Mouse (Mus musculus) mature B cell (primary cell): ENCODE measurements around the gene Galnt4.

Experiments
- in situ Hi-C: fragments of 300-500 bp; cut with MboI; formaldehyde crosslinking; loops from 2 replicates; pipeline ENCODE4 v1.14.3; 2019

Galnt4 gene

GRCm38 (mm10) chr10:99107964-99108363 is at the start of gene Galnt4:
Galnt4 (plus strand) TSS chr10:99108159.
- in situ Hi-C loops: no loop called here

GRCm38 (mm10) chr10:99060588-99060987 is 47.4 kb upstream of the Galnt4 start:
- in situ Hi-C loops: no loop called here

GRCm38 (mm10) chr10:99061418-99061817 is 46.5 kb upstream of the Galnt4 start:
- in situ Hi-C loops: no loop called here

- in situ Hi-C loops: no loop called here
Observed at GRCm38 (mm10) chr10:99062546-99062945, 45.4 kb upstream of the Galnt4 start.

GRCm38 (mm10) chr10:99076113-99076895 is 31.7 kb upstream of the Galnt4 start:
- in situ Hi-C loops: loop anchor here (25.0 kb wide), 1 partner anchor 1364 kb away; no protein-coding TSS in a partner anchor

- in situ Hi-C loops: loop anchor here (25.0 kb wide), 1 partner anchor 1366 kb away; no protein-coding TSS in a partner anchor
Observed at GRCm38 (mm10) chr10:99078621-99079020, 29.3 kb upstream of the Galnt4 start.

- in situ Hi-C loops: loop anchor here (10.0 to 25.0 kb wide), 2 partner anchors 587 to 1369 kb away; no protein-coding TSS in a partner anchor
Observed at GRCm38 (mm10) chr10:99081569-99081990, 26.4 kb upstream of the Galnt4 start.

- in situ Hi-C loops: loop anchor here (10.0 to 25.0 kb wide), 2 partner anchors 589 to 1371 kb away; no protein-coding TSS in a partner anchor
Observed at GRCm38 (mm10) chr10:99083431-99084003, 24.4 kb upstream of the Galnt4 start.

GRCm38 (mm10) chr10:99084397-99085239 is 23.3 kb upstream of the Galnt4 start:
- in situ Hi-C loops: loop anchor here (10.0 to 25.0 kb wide), 2 partner anchors 590 to 1372 kb away; no protein-coding TSS in a partner anchor

GRCm38 (mm10) chr10:99085240-99085587 is 22.7 kb upstream of the Galnt4 start:
- in situ Hi-C loops: loop anchor here (10.0 to 25.0 kb wide), 2 partner anchors 590 to 1373 kb away; no protein-coding TSS in a partner anchor

- in situ Hi-C loops: loop anchor here (10.0 to 25.0 kb wide), 2 partner anchors 591 to 1374 kb away; no protein-coding TSS in a partner anchor
Observed at GRCm38 (mm10) chr10:99086029-99086428, 21.9 kb upstream of the Galnt4 start.

- in situ Hi-C loops: loop anchor here (10.0 to 25.0 kb wide), 2 partner anchors 595 to 1378 kb away; no protein-coding TSS in a partner anchor
Observed at GRCm38 (mm10) chr10:99089906-99090305, 18.1 kb upstream of the Galnt4 start.

- in situ Hi-C loops: loop anchor here (25.0 kb wide), 1 partner anchor 1381 kb away; no protein-coding TSS in a partner anchor
Observed at GRCm38 (mm10) chr10:99093364-99093763, 14.6 kb upstream of the Galnt4 start.

GRCm38 (mm10) chr10:99095114-99095513 is 12.8 kb upstream of the Galnt4 start:
- in situ Hi-C loops: loop anchor here (25.0 kb wide), 1 partner anchor 1383 kb away; no protein-coding TSS in a partner anchor

GRCm38 (mm10) chr10:99097374-99097773 is 10.6 kb upstream of the Galnt4 start:
- in situ Hi-C loops: loop anchor here (25.0 kb wide), 1 partner anchor 1385 kb away; no protein-coding TSS in a partner anchor

GRCm38 (mm10) chr10:99105522-99105921 is 2.4 kb upstream of the Galnt4 start:
- in situ Hi-C loops: no loop called here

- in situ Hi-C loops: no loop called here
Observed at GRCm38 (mm10) chr10:99106311-99106702, 1.7 kb upstream of the Galnt4 start.

GRCm38 (mm10) chr10:99106703-99107631 is 992 bp upstream of the Galnt4 start, which contains the start of gene Poc1b:
Poc1b (plus strand) TSS chr10:99107036.
- in situ Hi-C loops: no loop called here

- in situ Hi-C loops: no loop called here
Observed at GRCm38 (mm10) chr10:99108431-99108982, 548 bp downstream of the Galnt4 start.

- in situ Hi-C loops: no loop called here
Observed at GRCm38 (mm10) chr10:99113533-99113932, 5.6 kb downstream of the Galnt4 start.
